Mouse (Mus musculus): ENCODE measurements around the gene Lefty2. TPM values are rescaled to one million over a fixed set of nuclear protein-coding genes. Genes with fewer than 3 reads are reported as not detected.

Gene Lefty2
- polyA plus RNA-seq, 1 experiment: 1.4 TPM

- 3% methylated on average over 1 of the region's 1 CpGs for WGBS
- no peak for TF ChIP-seq POLR2A (IDR thresholded peaks at IDR 0.05; ENCODE audit: borderline replicate concordance, control insufficient read depth, low read depth, low read length)
- peak; percentile 56 for TF ChIP-seq CTCF (IDR thresholded peaks at IDR 0.05; ENCODE audit: control insufficient read depth, insufficient read depth, low read length)
- Histone ChIP-seq H3K4me1 (ENCODE audit: control insufficient read depth, insufficient read depth, low read length) (peaks cover 2% of the 10 kb centered on the region; the same call in 1 of the 2 replicates), H3K4me3 (replicated peaks; ENCODE audit: control insufficient read depth, low read depth, low read length) (no peak overlapping the region), H3K27ac (ENCODE audit: control insufficient read depth, insufficient read depth, low read depth, low read length, poor library complexity) (no peak overlapping the region)
Measured at GRCm38 (mm10) chr1:180863606-180864005, 29.3 kb upstream of the Lefty2 start.

- TF ChIP-seq CTCF (IDR thresholded peaks at IDR 0.05; ENCODE audit: control insufficient read depth, insufficient read depth, low read length) (no peak), POLR2A (IDR thresholded peaks at IDR 0.05; ENCODE audit: borderline replicate concordance, control insufficient read depth, low read depth, low read length) (no peak)
- no peaks in the 10 kb centered on the region for H3K4me1 ChIP-seq (ENCODE audit: control insufficient read depth, insufficient read depth, low read length)
- 93% methylated on average over 7 of the region's 7 CpGs for WGBS
- H3K27ac ChIP-seq (ENCODE audit: control insufficient read depth, insufficient read depth, low read depth, low read length, poor library complexity): no peak overlapping the region
- H3K4me3 ChIP-seq (replicated peaks; ENCODE audit: control insufficient read depth, low read depth, low read length): no peak overlapping the region
Measured at GRCm38 (mm10) chr1:180866001-180866400, 26.9 kb upstream of the Lefty2 start.

GRCm38 (mm10) chr1:180870122-180870650 is 22.7 kb upstream of the Lefty2 start:
- Histone ChIP-seq H3K4me3 (replicated peaks; ENCODE audit: control insufficient read depth, low read depth, low read length) (no peak overlapping the region), H3K4me1 (ENCODE audit: control insufficient read depth, insufficient read depth, low read length) (no peaks in the 10 kb centered on the region; the same call in 1 of the 2 replicates), H3K27ac (ENCODE audit: control insufficient read depth, insufficient read depth, low read depth, low read length, poor library complexity) (no peak overlapping the region)
- 84% methylated on average over 13 of the region's 13 CpGs for WGBS
- no peak for TF ChIP-seq POLR2A (IDR thresholded peaks at IDR 0.05; ENCODE audit: borderline replicate concordance, control insufficient read depth, low read depth, low read length)
- no peak for TF ChIP-seq CTCF (IDR thresholded peaks at IDR 0.05; ENCODE audit: control insufficient read depth, insufficient read depth, low read length)

GRCm38 (mm10) chr1:180873861-180874484 is 18.9 kb upstream of the Lefty2 start:
- WGBS: 21% methylated on average over 9 of the region's 9 CpGs
- no peak overlapping the region for H3K4me3 ChIP-seq (replicated peaks; ENCODE audit: control insufficient read depth, low read depth, low read length)
- no peak overlapping the region for H3K27ac ChIP-seq (ENCODE audit: control insufficient read depth, insufficient read depth, low read depth, low read length, poor library complexity)
- no peaks in the 10 kb centered on the region; the same call in 1 of the 2 replicates for H3K4me1 ChIP-seq (ENCODE audit: control insufficient read depth, insufficient read depth, low read length)
- TF ChIP-seq CTCF (IDR thresholded peaks at IDR 0.05; ENCODE audit: control insufficient read depth, insufficient read depth, low read length) (peak; percentile 81), POLR2A (IDR thresholded peaks at IDR 0.05; ENCODE audit: borderline replicate concordance, control insufficient read depth, low read depth, low read length) (no peak)

GRCm38 (mm10) chr1:180874615-180875014 is 18.3 kb upstream of the Lefty2 start:
- no peaks in the 10 kb centered on the region; the same call in 1 of the 2 replicates for H3K4me1 ChIP-seq (ENCODE audit: control insufficient read depth, insufficient read depth, low read length)
- WGBS: 76% methylated on average over 2 of the region's 2 CpGs
- H3K4me3 ChIP-seq (replicated peaks; ENCODE audit: control insufficient read depth, low read depth, low read length): no peak overlapping the region
- TF ChIP-seq POLR2A (IDR thresholded peaks at IDR 0.05; ENCODE audit: borderline replicate concordance, control insufficient read depth, low read depth, low read length) (no peak), CTCF (IDR thresholded peaks at IDR 0.05; ENCODE audit: control insufficient read depth, insufficient read depth, low read length) (no peak)
- no peak overlapping the region for H3K27ac ChIP-seq (ENCODE audit: control insufficient read depth, insufficient read depth, low read depth, low read length, poor library complexity)

GRCm38 (mm10) chr1:180875126-180875525 is 17.8 kb upstream of the Lefty2 start:
- Histone ChIP-seq H3K27ac (ENCODE audit: control insufficient read depth, insufficient read depth, low read depth, low read length, poor library complexity) (no peak overlapping the region), H3K4me1 (ENCODE audit: control insufficient read depth, insufficient read depth, low read length) (no peaks in the 10 kb centered on the region; the same call in 1 of the 2 replicates), H3K4me3 (replicated peaks; ENCODE audit: control insufficient read depth, low read depth, low read length) (no peak overlapping the region)
- no peak for TF ChIP-seq POLR2A (IDR thresholded peaks at IDR 0.05; ENCODE audit: borderline replicate concordance, control insufficient read depth, low read depth, low read length)
- no peak for TF ChIP-seq CTCF (IDR thresholded peaks at IDR 0.05; ENCODE audit: control insufficient read depth, insufficient read depth, low read length)
- 74% methylated on average over 9 of the region's 9 CpGs for WGBS

GRCm38 (mm10) chr1:180877466-180877865 is 15.4 kb upstream of the Lefty2 start:
- Histone ChIP-seq H3K27ac (ENCODE audit: control insufficient read depth, insufficient read depth, low read depth, low read length, poor library complexity) (no peak overlapping the region), H3K4me3 (replicated peaks; ENCODE audit: control insufficient read depth, low read depth, low read length) (no peak overlapping the region), H3K4me1 (ENCODE audit: control insufficient read depth, insufficient read depth, low read length) (no peaks in the 10 kb centered on the region; the same call in 1 of the 2 replicates)
- no peak for TF ChIP-seq POLR2A (IDR thresholded peaks at IDR 0.05; ENCODE audit: borderline replicate concordance, control insufficient read depth, low read depth, low read length)
- peak; percentile 13; the same call in 1 of the 2 replicates for TF ChIP-seq CTCF (IDR thresholded peaks at IDR 0.05; ENCODE audit: control insufficient read depth, insufficient read depth, low read length)
- WGBS: 72% methylated on average over 4 of the region's 4 CpGs

GRCm38 (mm10) chr1:180881768-180882167 is 11.1 kb upstream of the Lefty2 start:
- Histone ChIP-seq H3K4me3 (replicated peaks; ENCODE audit: control insufficient read depth, low read depth, low read length) (no peak overlapping the region), H3K27ac (ENCODE audit: control insufficient read depth, insufficient read depth, low read depth, low read length, poor library complexity) (no peak overlapping the region), H3K4me1 (ENCODE audit: control insufficient read depth, insufficient read depth, low read length) (peaks cover 11% of the 10 kb centered on the region)
- 15% methylated on average over 3 of the region's 3 CpGs for WGBS
- TF ChIP-seq POLR2A (IDR thresholded peaks at IDR 0.05; ENCODE audit: borderline replicate concordance, control insufficient read depth, low read depth, low read length) (no peak), CTCF (IDR thresholded peaks at IDR 0.05; ENCODE audit: control insufficient read depth, insufficient read depth, low read length) (no peak)
